Mouse (Mus musculus): ENCODE results near the gene Carmil3. TPM values are rescaled to one million over a fixed set of nuclear protein-coding genes. Genes with fewer than 3 reads are reported as not detected.

The Carmil3 gene
- 0.37 and 0.76 TPM in 2 replicates for polyA plus RNA-seq (2015; fragmentation: Nextera tagmentation; extraction: Ambion mirVana)

DNA sequence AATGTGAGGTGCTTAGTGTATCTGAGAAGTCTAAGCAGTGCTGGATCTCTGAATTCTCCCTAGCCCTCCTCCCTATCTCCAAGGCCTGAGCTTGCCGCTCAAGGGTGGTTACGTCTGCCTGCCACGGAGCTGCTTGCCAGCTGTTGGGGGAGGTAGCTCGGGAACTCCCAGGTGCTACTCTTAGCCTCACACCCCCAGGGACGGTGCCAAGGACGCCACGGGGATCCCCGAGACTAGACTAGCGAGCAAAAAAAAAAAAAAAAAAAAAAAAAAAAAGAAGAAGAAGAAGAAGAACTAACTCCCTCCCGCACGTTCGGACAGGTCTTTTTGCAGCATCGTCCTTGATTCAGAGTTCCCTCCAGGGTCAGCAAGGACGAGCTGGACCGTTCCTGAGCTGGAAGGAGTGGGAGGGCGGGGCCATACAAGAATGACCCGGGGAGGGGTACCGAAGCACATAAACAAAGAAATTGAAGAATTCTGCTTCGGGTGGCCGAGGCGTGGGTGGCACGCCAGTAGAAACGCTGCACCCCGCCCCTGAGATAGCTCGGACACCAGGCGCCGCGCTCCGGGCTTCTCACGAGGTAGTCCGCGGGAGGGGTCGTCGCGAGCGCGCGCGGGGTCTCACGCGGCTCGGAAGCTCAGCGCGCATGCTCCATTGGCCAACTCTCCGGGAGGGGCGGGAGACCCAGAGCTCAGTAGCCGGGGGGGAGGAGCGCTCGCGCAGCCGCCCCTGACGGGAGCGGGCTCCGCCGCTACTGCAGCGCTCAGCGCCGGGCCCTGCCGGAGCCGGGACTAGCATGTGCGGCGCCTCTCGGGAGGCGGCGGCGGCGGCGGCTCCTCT is at the start of gene Carmil3:
TSS of gene Carmil3 (plus strand) at position 291 of the 841 bp plus-strand sequence.

DNA sequence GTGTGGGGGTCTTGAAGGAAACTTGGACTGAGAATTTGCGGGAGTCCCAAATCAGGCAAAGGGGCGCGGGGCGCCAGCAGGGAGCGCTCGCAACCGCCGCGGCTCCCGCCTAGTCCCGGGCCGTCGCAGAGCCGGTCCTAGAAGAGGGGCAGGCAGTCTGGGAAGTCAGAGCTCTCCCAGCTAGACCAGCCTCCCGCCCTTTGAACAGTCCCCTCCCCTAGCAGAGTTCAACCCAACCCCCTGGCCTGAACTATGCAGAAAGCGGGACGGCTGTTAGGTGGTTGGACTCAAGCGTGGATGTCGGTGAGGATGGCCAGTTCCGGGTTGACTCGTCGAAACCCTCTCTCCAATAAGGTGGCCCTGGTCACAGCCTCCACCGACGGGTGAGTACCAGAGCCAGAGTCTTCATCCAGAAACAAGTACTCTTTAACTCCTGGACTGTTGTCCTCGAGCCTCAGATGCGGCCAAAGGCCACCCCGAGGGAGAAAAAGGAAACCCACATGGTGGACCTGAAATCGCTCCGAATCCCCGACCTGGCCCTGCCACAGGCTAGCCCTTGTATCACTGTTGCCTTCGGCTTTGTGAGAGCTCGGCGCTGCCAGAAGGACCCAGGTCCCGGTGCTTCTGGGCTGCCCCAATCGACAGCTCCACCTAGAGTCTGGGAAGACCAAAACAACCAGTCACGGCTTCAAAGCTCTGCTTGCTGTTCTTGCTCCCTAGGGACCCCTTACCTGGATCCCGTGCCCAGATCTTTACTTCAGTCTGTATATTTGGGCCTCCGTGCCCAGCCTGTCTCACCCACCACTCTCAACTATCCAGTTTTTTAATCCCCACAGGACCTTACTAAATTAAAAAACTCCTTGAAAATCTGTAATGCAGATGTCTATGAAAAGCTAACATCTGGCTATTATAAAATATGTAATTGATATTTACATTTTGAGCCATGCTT is 11.5 kb upstream of the Carmil3 start, which contains the start of gene Dhrs4:
TSS of gene Dhrs4 (plus strand) at position 108 of the 949 bp plus-strand sequence.

DNA sequence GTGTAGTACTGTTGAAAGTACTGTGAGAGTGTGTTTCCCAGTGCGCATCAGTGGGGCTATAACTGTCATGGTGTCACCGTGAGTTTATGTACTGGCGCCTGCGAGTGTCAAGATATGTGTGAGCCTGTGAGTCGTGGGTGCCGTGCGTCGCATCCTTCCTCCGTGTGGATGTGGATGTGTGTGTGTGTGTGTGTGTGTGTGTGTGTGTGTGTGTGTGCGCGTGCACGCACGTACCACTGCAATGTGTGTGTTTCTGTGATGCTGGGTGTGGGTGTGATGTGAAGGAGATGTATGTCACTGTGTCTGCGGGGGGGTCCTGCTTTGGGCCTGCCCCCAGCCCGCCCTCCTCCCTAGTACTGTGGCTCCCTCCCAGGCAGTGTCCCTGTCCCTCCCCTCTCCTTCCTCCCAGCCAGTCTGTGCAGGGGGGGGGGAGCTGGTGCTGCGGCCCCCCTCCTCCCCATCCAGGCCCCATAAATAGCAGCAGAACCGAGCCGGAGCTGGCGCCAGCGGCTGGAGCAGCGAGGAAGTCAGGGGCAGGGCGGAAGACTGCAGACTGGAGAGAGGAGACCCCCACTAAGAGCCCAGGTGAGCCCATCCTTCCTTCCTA is 19.8 kb downstream of the Carmil3 start, which contains the start of gene Cpne6:
TSS of gene Cpne6 (plus strand) at position 321 of the 607 bp plus-strand sequence.

DNA sequence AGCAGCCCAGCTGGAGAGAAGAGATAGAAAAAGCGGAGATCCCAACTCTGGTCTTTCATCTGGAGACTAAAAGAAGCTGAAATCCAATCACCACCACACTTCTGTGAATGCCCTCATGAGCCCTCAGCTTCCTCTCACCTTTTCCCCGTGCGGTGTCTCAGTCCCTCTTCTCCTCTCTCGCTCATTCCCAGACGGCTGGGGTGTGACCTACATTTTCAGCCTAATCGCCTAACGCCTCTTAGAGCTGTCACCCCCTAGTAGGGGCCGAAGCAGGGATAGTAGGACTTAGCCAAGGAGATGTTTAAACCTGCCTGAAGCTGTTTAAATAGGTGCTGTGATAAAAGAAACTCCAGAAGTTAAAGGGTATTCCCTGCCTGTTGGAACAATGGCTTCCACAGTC is 34.3 kb downstream of the Carmil3 start, which contains the start of gene Nrl:
TSS of gene Nrl (minus strand) at position 197 of the 400 bp plus-strand sequence.

DNA sequence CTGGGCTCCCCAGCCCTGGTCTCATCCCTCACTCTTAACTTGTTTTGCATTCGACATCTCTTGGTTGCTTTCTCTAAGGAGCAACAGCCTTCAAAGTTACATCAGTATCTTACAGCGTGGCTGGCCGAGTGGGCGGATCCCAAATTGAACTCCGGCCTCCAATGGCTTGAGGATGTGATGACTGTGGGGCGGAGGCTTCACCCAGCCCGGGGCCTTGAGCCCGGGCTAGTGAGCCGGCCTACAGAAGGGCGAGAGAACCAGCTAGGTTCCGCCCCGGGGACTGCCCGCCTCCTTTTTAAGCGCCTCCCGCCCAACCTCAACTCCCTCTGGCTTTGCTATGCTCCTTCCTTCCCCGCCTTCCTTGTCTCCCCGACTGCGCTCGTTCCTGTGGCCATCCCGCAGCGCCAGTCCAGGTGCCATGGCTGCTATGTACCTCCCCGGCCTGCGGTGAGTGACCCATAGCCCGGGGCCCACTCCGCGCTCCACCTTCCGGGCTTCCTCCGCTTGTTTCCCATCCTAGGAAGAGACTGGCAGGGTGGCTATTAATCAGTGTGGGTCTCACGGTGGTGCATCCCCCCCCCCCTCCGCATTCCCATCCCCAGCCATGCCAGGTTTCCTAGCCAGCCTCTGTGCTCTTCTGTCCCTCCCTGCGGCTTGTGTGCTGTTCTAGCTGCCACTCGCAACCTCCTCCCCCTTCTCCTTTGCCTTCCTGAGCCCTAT is 49.8 kb downstream of the Carmil3 start, which contains the start of gene Pck2:
TSS of gene Pck2 (plus strand) at position 200 of the 720 bp plus-strand sequence.

Other genes with a start within 250 kb of the Carmil3 start
- gene Dhrs4, start 11.9 kb upstream of the Carmil3 start, polyA plus RNA-seq (2015; fragmentation: Nextera tagmentation; extraction: Ambion mirVana), result 69.5 and 75.3 TPM in 2 replicates
- gene Cpne6, start 19.8 kb downstream of the Carmil3 start, polyA plus RNA-seq (2015; fragmentation: Nextera tagmentation; extraction: Ambion mirVana), result 0.10 and 0.12 TPM in 2 replicates
- gene Nrl, start 34.3 kb downstream of the Carmil3 start, polyA plus RNA-seq (2015; fragmentation: Nextera tagmentation; extraction: Ambion mirVana), result not detected in 2 replicates
- gene Pck2, start 49.6 kb downstream of the Carmil3 start, polyA plus RNA-seq (2015; fragmentation: Nextera tagmentation; extraction: Ambion mirVana), result 74.2 and 76.3 TPM in 2 replicates
- 36.9 and 41.9 TPM in 2 replicates for gene Dcaf11, start 69.4 kb downstream of the Carmil3 start, polyA plus RNA-seq (2015; fragmentation: Nextera tagmentation; extraction: Ambion mirVana)
- gene A730061H03Rik, start 69.8 kb downstream of the Carmil3 start, polyA plus RNA-seq (2015; fragmentation: Nextera tagmentation; extraction: Ambion mirVana), result 2.7 and 3.2 TPM in 2 replicates
- 0.37 and 0.45 TPM in 2 replicates for gene Fitm1, start 85.0 kb downstream of the Carmil3 start, polyA plus RNA-seq (2015; fragmentation: Nextera tagmentation; extraction: Ambion mirVana)
- 145 and 162 TPM in 2 replicates for gene Psme1, start 87.5 kb downstream of the Carmil3 start, polyA plus RNA-seq (2015; fragmentation: Nextera tagmentation; extraction: Ambion mirVana)
- gene Emc9, start 94.7 kb downstream of the Carmil3 start, polyA plus RNA-seq (2015; fragmentation: Nextera tagmentation; extraction: Ambion mirVana), result 46.7 and 47.4 TPM in 2 replicates
- 233 and 255 TPM in 2 replicates for gene Psme2, start 100.5 kb downstream of the Carmil3 start, polyA plus RNA-seq (2015; fragmentation: Nextera tagmentation; extraction: Ambion mirVana)
- 16.4 and 19.3 TPM in 2 replicates for gene Rnf31, start 101.1 kb downstream of the Carmil3 start, polyA plus RNA-seq (2015; fragmentation: Nextera tagmentation; extraction: Ambion mirVana)
- 34.6 and 38.5 TPM in 2 replicates for gene Irf9, start 112.9 kb downstream of the Carmil3 start, polyA plus RNA-seq (2015; fragmentation: Nextera tagmentation; extraction: Ambion mirVana)
- 5.8 and 7.8 TPM in 2 replicates for gene Rec8, start 127.4 kb downstream of the Carmil3 start, polyA plus RNA-seq (2015; fragmentation: Nextera tagmentation; extraction: Ambion mirVana)
- gene Ipo4, start 145.3 kb downstream of the Carmil3 start, polyA plus RNA-seq (2015; fragmentation: Nextera tagmentation; extraction: Ambion mirVana), result 24.1 and 28.0 TPM in 2 replicates
- gene Gm49378, start 147.2 kb downstream of the Carmil3 start, polyA plus RNA-seq (2015; fragmentation: Nextera tagmentation; extraction: Ambion mirVana), result 0.64 and 1.7 TPM in 2 replicates
- gene Tm9sf1, start 153.2 kb downstream of the Carmil3 start, polyA plus RNA-seq (2015; fragmentation: Nextera tagmentation; extraction: Ambion mirVana), result 56.5 and 57.4 TPM in 2 replicates
- gene Tssk4, start 159.5 kb downstream of the Carmil3 start, polyA plus RNA-seq (2015; fragmentation: Nextera tagmentation; extraction: Ambion mirVana), result 0.56 and 0.63 TPM in 2 replicates
- gene Mdp1, start 169.9 kb downstream of the Carmil3 start, polyA plus RNA-seq (2015; fragmentation: Nextera tagmentation; extraction: Ambion mirVana), result 30.4 TPM in 2 replicates
- gene Gmpr2, start 181.3 kb downstream of the Carmil3 start, polyA plus RNA-seq (2015; fragmentation: Nextera tagmentation; extraction: Ambion mirVana), result 27.5 and 30.5 TPM in 2 replicates
- 303 and 330 TPM in 2 replicates for gene Nedd8, start 181.5 kb downstream of the Carmil3 start, polyA plus RNA-seq (2015; fragmentation: Nextera tagmentation; extraction: Ambion mirVana)
- 25.8 and 29.4 TPM in 2 replicates for gene Tinf2, start 191.2 kb downstream of the Carmil3 start, polyA plus RNA-seq (2015; fragmentation: Nextera tagmentation; extraction: Ambion mirVana)
- gene Tgm1, start 223.3 kb downstream of the Carmil3 start, polyA plus RNA-seq (2015; fragmentation: Nextera tagmentation; extraction: Ambion mirVana), result 1.5 and 2.0 TPM in 2 replicates
- gene Rabggta, start 231.6 kb downstream of the Carmil3 start, polyA plus RNA-seq (2015; fragmentation: Nextera tagmentation; extraction: Ambion mirVana), result 9.9 and 14.2 TPM in 2 replicates

Measured in spleen, postnatal 0 days (tissue).